Mouse (Mus musculus) limb, embryonic 12.5 days (tissue): Measurements from ENCODE around the gene Fam135a. TPM values are rescaled to one million over a fixed set of nuclear protein-coding genes. Genes with fewer than 3 reads are reported as not detected.

Experiments
- ATAC-seq: fragments of 200-750 bp; cut with Nextera tagmentation; 2 replicates; pipeline ENCODE4 v1.8.0; 2017; ENCODE audit warnings: low read depth, moderate TSS enrichment; ENCODE audit not compliant: insufficient number of reproducible peaks, insufficient read depth, low FRiP score, low TSS enrichment
- H3K27ac ChIP-seq: fragments of 300-500 bp; sonication (generic); 2 replicates; pipeline ENCODE4 v1.5.1; 2016; ENCODE audit warnings: mild to moderate bottlenecking, moderate library complexity
- H3K27me3 ChIP-seq: fragments of 300-500 bp; sonication (generic); 2 replicates; pipeline ENCODE4 v1.6.1; 2016; ENCODE audit warnings: mild to moderate bottlenecking, moderate library complexity
- H3K36me3 ChIP-seq: fragments of 300-500 bp; sonication (generic); 2 replicates; pipeline ENCODE4 v1.6.1; 2016; ENCODE audit warnings: mild to moderate bottlenecking, moderate library complexity
- H3K4me1 ChIP-seq: fragments of 300-500 bp; sonication (generic); replicated peaks from 2 replicates; pipeline ENCODE4 v1.6.1; 2016
- H3K4me2 ChIP-seq: fragments of 300-500 bp; sonication (generic); 2 replicates; pipeline ENCODE4 v1.6.1; 2016; ENCODE audit warnings: mild to moderate bottlenecking, moderate library complexity
- H3K4me3 ChIP-seq: fragments of 300-500 bp; sonication (generic); replicated peaks from 2 replicates; pipeline ENCODE4 v1.5.1; 2016; ENCODE audit warnings: mild to moderate bottlenecking
- H3K9ac ChIP-seq: fragments of 300-500 bp; sonication (generic); replicated peaks from 2 replicates; pipeline ENCODE4 v1.6.1; 2016; ENCODE audit warnings: mild to moderate bottlenecking, moderate library complexity
- H3K9me3 ChIP-seq: fragments of 300-500 bp; sonication (generic); 2 replicates; pipeline ENCODE4 v1.6.1; 2016; ENCODE audit warnings: mild to moderate bottlenecking, moderate library complexity
- WGBS: fragments of 180-500 bp; shearing (Covaris S2); methylation state at CpG from one replicate; pipeline ENCODE4 v1.1.7; 2016; 5-methylcytosine and 5-hydroxymethylcytosine counted together
- polyA plus RNA-seq: library from polyadenylated mRNA; unstranded; fragments of >200 nt; fragmentation: Nextera tagmentation; extraction: Ambion mirVana; gene quantifications from 2 replicates; pipeline ENCODE4 v1.2.1, GENCODE M21; 2016

Gene Fam135a
- polyA plus RNA-seq = 49.1 and 51.9 TPM in 2 replicates

DNA sequence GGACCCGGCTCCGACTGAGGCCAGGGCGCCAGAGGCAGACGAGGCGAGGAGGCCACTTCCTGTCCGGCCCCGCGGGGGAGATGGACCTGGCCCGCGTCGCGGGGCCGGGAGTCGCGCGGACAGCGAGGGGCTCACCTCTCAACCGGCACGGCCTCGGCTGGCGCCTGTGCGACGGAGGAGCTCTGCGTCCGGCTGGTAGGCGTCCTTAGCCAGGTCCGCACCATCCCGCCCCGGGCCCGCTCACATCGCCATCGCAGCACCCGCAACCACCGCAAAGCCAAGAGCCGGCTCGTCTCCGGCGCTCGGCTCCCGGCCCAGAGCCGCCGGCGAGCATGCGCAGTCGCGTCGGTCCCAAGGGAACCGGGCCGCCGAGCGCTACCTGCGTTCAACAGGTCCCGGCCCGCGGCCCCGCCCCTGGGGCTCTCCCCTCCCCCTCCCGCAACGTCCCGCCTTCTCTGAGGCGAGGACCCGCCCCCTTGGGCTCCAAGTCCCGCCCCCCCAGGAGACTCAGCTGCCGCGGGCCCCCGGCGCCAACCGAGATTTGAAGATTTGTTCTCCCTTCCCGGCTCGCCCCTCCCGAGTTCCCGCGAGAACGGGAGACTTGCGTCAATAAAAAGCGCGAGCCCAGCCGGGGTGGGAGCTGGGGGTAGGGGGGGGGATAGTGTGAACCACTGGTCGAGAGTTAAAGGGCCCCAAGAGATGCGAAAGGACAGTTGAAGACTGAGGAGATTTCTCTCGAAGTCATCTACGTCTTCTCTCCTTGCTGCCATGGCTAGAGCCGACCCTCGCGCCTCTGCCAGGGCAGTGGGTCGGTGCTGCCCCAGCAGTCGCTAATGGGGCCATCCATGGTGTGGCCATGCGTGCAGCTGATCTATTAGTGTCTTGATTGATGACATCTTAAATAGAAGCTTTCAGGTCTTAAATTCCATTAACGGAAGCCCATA lies at the start of gene Fam135a:
Gene Fam135a (minus strand): TSS at position 416 of the 944 bp plus-strand sequence.
- H3K9me3 ChIP-seq = no peaks in the 10 kb centered on the region
- WGBS = under 1% methylated on average over 72 of the region's 88 CpGs
- H3K4me3 ChIP-seq = peak within 1 kb of the TSS; percentile 95
- H3K4me1 ChIP-seq = peaks cover 9% of the 10 kb centered on the region
- H3K9ac ChIP-seq = peak within 1 kb of the TSS; percentile 94
- no peaks in the 10 kb centered on the region for H3K36me3 ChIP-seq
- H3K27me3 ChIP-seq = no peaks in the 10 kb centered on the region
- peak; percentile 93 for ATAC-seq
- H3K4me2 ChIP-seq = peak within 1 kb of the TSS; percentile 64
- H3K27ac ChIP-seq = peak within 1 kb of the TSS; percentile 87

DNA sequence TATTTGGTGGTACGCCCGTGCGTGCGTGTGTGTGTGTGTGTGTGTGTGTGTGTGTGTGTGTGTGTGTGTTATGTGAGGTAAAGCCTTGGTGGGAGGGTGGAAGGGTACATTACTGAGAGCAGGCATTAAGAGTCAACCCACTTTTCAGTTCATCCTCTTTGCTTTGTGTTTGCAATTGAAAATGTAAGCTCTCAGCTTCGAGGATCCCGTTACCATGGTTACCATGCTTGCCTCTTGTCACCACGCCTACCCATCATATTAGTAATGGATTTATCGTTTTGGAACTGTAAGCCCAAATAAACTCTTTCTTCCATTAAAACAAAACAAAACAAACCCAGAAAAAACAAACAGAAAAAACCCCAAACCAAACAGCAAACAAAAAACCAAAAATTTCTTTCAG lies 43.4 kb upstream of the Fam135a start:
- Histone ChIP-seq H3K9me3 (0 out of 2 replicates have a peak, but pooled peaks cover 2% of the 10 kb centered on the region), H3K27me3 (no peaks in the 10 kb centered on the region), H3K9ac (no peak overlapping the region), H3K4me2 (no peak overlapping the region), H3K27ac (no peak overlapping the region), H3K4me3 (no peak overlapping the region), H3K36me3 (no peaks in the 10 kb centered on the region), H3K4me1 (no peaks in the 10 kb centered on the region)
- WGBS = 81% methylated on average over 8 of the region's 8 CpGs
- ATAC-seq = no peak

DNA sequence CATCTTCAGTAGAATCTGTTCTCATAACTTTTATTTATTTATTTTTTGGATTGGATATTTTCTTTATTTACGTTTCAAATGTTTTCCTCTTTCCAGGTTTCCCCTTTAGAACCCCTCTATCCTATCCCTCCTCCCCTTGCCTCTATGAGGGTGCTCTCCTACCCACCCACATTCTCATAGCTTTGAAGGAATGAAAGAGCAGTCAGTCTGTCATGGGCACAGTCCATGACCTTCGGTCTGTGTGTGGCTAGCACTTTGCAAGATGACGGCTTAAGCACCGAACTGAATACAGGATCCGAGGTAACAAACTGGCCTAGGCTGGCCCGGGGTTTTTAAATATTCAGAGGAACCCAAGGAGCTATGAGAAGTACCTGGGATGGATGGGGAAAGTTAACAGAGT lies 40.4 kb upstream of the Fam135a start:
- ATAC-seq = no peak
- H3K36me3 ChIP-seq = no peaks in the 10 kb centered on the region
- no peak overlapping the region for H3K9ac ChIP-seq
- no peaks in the 10 kb centered on the region for H3K27me3 ChIP-seq
- 73% methylated on average over 6 of the region's 6 CpGs for WGBS
- 0 out of 2 replicates have a peak, but pooled peaks cover 2% of the 10 kb centered on the region for H3K9me3 ChIP-seq
- H3K27ac ChIP-seq = no peak overlapping the region
- no peak overlapping the region for H3K4me3 ChIP-seq
- H3K4me2 ChIP-seq = no peak overlapping the region
- no peaks in the 10 kb centered on the region for H3K4me1 ChIP-seq

DNA sequence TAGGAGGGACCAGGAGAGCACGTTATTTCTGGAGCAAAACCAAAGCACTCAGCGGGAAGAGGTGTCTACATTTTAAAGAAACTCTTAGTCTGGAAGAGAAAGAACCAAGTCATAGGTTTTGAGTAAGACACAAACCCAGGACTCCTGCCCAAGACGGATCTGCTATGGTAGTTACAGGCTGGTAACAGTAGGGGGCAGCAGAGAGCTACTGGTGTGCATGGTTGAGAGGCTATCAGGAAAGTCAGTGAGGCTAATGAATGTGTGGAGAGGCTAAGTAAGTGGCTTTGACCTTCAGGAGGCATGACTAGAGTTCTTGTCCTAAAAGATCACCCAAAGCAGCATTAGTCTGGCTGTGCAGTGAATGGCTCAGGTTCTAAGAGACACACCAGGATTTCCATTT lies 37.0 kb upstream of the Fam135a start:
- Histone ChIP-seq H3K36me3 (no peaks in the 10 kb centered on the region), H3K9ac (no peak overlapping the region), H3K4me2 (no peak overlapping the region), H3K27ac (no peak overlapping the region), H3K4me1 (no peaks in the 10 kb centered on the region), H3K9me3 (no peaks in the 10 kb centered on the region), H3K4me3 (no peak overlapping the region), H3K27me3 (no peaks in the 10 kb centered on the region)
- ATAC-seq = 0 out of 2 replicates have a peak, but pooled peaks have one; percentile 26
- WGBS = 8% methylated on average over 3 of the region's 3 CpGs

DNA sequence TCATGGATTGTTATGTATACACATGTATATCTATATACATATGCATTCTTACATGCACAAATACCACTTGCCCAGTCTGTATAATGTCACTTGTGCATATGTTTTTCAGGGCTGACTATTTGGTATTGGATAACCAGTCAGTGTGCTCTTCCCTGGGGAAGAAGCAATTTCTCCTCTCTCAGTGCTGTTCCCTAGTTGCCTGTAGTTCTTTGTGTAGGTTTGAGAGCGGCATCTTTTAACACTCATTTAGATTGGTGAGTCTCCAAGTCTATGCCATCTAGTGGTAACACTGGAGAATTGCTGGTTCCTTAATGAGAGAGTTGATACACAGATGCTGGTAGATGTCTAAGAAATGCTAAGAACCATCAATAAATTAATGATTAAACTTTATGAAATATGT lies 34.7 kb upstream of the Fam135a start:
- Histone ChIP-seq H3K4me1 (no peaks in the 10 kb centered on the region), H3K4me3 (no peak overlapping the region), H3K27ac (no peak overlapping the region), H3K9ac (no peak overlapping the region), H3K4me2 (no peak overlapping the region), H3K9me3 (no peaks in the 10 kb centered on the region), H3K27me3 (no peaks in the 10 kb centered on the region), H3K36me3 (no peaks in the 10 kb centered on the region)
- ATAC-seq = no peak
- 0% methylated on average over 1 of the region's 1 CpGs for WGBS

DNA sequence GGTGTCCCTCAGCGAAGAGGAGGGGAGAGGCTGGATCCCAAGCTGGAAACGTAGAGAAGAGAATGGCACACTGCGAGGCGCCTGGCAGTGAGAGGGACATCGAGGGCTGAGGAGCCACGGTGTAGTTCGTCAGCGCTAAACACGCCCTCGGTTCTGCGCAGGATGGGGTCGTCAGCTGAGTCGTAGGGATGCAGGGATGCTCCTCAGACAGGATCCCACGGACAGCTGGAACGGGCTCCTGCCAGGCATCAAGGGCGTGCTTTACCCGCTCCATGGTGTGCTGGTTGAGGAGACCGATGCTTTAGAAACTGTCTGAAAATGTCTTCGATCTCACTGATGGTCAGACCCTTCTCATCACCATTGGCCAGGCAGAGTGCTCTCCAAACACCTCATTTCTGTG lies 33.7 kb upstream of the Fam135a start:
- 51% methylated on average over 19 of the region's 19 CpGs for WGBS
- Histone ChIP-seq H3K4me1 (no peaks in the 10 kb centered on the region), H3K27ac (no peak overlapping the region), H3K9ac (no peak overlapping the region), H3K4me2 (peak overlapping the region; percentile 17; the same call in 1 of the 2 replicates), H3K4me3 (no peak overlapping the region), H3K9me3 (no peaks in the 10 kb centered on the region), H3K27me3 (no peaks in the 10 kb centered on the region), H3K36me3 (no peaks in the 10 kb centered on the region)
- no peak for ATAC-seq

DNA sequence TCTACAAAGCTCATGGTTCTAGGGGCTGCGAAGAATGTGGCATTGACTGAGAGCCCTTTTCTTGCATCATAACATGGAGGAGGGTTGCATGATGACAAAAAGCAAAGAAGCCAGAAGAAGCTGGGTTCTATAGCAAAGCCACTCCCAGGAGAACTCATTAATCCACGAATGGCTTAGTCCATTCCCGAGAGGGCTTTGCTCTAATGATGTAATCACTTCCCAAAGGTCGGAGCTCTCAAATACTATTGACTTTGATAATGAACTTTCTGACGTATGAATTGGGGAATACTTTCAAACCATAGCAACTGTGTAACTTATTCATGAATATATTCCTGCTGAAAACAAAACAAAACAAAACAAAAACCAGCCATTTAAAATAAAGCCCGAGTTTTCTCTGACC lies 27.7 kb upstream of the Fam135a start:
- Histone ChIP-seq H3K9ac (no peak overlapping the region), H3K9me3 (no peaks in the 10 kb centered on the region), H3K4me2 (no peak overlapping the region), H3K4me1 (no peaks in the 10 kb centered on the region), H3K27me3 (no peaks in the 10 kb centered on the region), H3K4me3 (no peak overlapping the region), H3K27ac (no peak overlapping the region), H3K36me3 (no peaks in the 10 kb centered on the region)
- 66% methylated on average over 6 of the region's 6 CpGs for WGBS
- ATAC-seq = no peak

DNA sequence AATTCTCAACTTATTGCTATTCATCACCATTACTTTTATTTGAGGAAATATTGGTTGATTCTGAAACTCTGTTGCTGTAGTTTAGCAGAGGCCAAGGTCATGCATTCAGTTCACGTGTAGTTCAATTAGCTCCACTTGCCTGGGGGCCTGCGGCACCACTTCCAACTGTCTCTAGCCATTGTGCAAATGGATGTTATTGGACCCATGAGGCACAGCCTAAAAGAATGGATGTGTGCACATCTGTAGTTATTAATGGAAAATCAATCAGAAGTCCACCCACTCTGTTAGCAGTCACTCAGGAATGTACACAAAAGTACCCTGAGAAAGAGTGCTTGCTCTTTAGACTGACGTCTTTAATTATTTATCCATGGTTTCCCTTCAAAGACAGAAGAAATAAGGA lies 24.5 kb upstream of the Fam135a start:
- Histone ChIP-seq H3K4me1 (no peaks in the 10 kb centered on the region), H3K9ac (no peak overlapping the region), H3K9me3 (no peaks in the 10 kb centered on the region), H3K27ac (no peak overlapping the region), H3K27me3 (no peaks in the 10 kb centered on the region), H3K36me3 (no peaks in the 10 kb centered on the region), H3K4me2 (no peak overlapping the region), H3K4me3 (no peak overlapping the region)
- 81% methylated on average over 3 of the region's 3 CpGs for WGBS
- no peak for ATAC-seq

DNA sequence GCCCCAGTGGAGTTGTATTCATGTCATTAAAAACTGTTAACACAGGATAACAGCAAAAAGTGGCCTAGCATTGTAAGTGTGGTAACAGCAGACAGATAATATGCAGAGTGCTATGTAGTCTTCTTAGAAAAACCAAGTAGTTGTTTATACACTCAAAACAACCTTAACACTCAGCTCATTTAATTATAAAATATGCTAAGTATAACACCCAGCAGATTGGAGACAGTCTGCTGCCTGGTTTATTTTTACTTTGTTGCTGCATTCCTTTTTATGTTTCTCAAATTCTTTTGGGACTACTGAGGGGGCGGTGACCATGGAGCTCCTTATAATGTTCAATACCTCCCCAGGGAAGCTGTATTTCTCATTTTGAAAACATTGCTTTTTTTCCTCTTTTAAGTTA lies 22.4 kb upstream of the Fam135a start:
- no peaks in the 10 kb centered on the region for H3K27me3 ChIP-seq
- WGBS = 91% methylated on average over 1 of the region's 1 CpGs
- no peak overlapping the region for H3K4me3 ChIP-seq
- no peaks in the 10 kb centered on the region for H3K9me3 ChIP-seq
- no peak overlapping the region for H3K9ac ChIP-seq
- H3K27ac ChIP-seq = no peak overlapping the region
- H3K4me2 ChIP-seq = no peak overlapping the region
- ATAC-seq = no peak
- no peaks in the 10 kb centered on the region for H3K36me3 ChIP-seq
- H3K4me1 ChIP-seq = no peaks in the 10 kb centered on the region

DNA sequence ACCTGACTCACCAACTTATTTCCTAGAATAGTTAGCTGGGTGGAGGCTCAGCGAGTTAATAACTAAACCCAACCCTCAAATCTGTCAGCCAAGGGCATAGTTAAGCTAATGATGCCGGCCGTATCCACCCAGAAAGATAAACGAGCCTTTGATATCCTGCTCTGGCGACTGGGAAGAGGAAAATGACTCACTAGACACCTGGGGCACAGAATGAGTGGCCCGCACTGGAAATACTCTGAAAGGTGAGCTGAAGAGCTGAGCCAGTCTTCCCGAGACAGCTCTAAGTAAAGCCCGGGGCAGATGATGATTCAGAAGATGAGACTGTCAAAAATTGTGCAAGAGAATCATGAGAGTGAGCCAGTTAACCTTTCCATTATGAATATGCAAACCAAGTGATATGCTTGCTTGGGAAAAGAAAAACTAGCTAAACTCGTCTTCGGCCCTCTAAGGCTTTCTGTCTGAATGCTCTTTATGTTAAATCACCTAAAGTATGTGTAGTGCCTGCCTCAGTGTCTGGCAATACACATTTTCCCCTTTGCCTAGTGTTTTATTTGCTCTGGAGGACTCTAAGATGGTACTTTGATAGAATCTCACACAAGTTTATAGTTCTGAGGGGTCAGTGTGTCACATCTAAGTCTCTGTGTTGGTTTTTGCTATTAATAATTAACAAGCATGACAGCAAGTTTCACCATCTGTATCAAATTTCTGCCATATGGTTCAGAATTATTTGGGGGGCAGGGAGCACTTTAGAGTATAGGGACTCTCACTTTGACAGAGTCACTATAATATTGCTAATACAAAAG lies 8.0 kb upstream of the Fam135a start:
- no peak for ATAC-seq
- WGBS = 39% methylated on average over 10 of the region's 10 CpGs

DNA sequence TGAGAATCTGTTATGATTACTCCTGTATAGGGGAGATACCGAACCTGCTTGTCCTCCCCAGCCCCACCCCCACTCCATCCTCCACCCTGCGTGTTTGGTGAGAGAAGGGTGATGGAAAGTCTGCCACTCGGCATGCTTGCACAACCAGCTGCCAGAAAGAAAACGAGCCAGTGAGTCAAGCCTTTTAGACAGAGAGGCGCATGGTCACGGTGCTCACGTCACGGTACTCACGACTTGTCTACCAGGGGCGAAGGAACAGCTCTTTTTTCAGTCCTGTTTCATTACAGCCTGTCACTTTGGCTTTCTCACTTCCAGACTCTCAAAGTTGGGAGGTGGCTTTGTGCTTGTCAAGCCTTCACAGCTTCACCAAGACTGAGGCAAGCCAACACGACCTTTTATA lies 7.2 kb upstream of the Fam135a start:
- no peak for ATAC-seq
- Histone ChIP-seq H3K27ac (no peak overlapping the region), H3K9me3 (no peaks in the 10 kb centered on the region), H3K36me3 (no peaks in the 10 kb centered on the region), H3K4me3 (no peak overlapping the region), H3K9ac (no peak overlapping the region), H3K4me1 (no peaks in the 10 kb centered on the region), H3K27me3 (no peaks in the 10 kb centered on the region), H3K4me2 (peak overlapping the region; percentile 15; the same call in 1 of the 2 replicates)
- 44% methylated on average over 11 of the region's 11 CpGs for WGBS

More for the DNA sequence above, 8.0 kb upstream of the Fam135a start:
- H3K4me3 ChIP-seq = no peak overlapping the region
- no peaks in the 10 kb centered on the region for H3K9me3 ChIP-seq
- no peak overlapping the region for H3K27ac ChIP-seq
- H3K4me1 ChIP-seq = no peaks in the 10 kb centered on the region
- no peak overlapping the region for H3K9ac ChIP-seq
- H3K36me3 ChIP-seq = no peaks in the 10 kb centered on the region
- no peaks in the 10 kb centered on the region for H3K27me3 ChIP-seq
- H3K4me2 ChIP-seq = 0 out of 2 replicates have a peak overlapping the region, but pooled peaks have one; percentile 15
